ENCODE assay signal across 19 mouse cellular contexts in the genomic region with DNA sequence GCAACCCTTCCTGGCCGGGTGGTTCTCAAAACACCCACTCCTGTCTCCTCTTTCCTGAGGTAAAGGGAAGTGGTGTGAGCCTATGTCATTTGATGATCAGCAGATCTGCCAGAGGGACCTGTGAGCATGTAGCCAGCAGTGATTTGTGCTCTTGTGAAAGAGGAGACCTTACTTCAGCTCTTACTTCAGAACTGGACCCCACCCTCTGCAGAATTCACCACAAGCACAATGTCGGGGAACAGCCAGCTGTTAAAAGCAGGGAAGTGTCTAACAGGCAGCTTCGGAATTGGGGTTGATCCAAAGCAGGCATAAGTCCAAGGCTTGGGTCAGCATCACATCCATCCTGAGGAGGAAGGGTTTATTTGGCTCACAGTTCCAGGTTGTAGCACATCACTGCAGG. TPM values are rescaled to one million over a fixed set of nuclear protein-coding genes. Genes with fewer than 3 reads are reported as not detected.
DNase-seq lines count a peak whose midpoint lies in the region; ATAC-seq and TF ChIP-seq lines count a peak whose summit lies in the region.
"Had no signal": no experiment of that assay in that cellular context is flagged by ENCODE, and none has a peak within 500 bp of the region (broad histone marks: within the 10 kb centered on the region; RNA-seq: fewer than 3 reads in every experiment).

No protein-coding gene starts in this region.

- TF ChIP-seq EP300 in heart, adult 2 months (IDR thresholded peaks at IDR 0.05; ENCODE audit: insufficient read depth, low read depth, low read length) = no peak

- intact Hi-C loops in heart, adult 2 months (cut with DNase I) = no loop called here

- no peaks in the 10 kb centered on the region for H3K27me3 ChIP-seq in heart, adult 2 months (ENCODE audit: control insufficient read depth, insufficient read depth, low read length)
- no peaks in the 10 kb centered on the region for H3K27me3 ChIP-seq in heart, embryonic 10.5 days (ENCODE audit: insufficient read depth, poor library complexity, severe bottlenecking)
- no peaks in the 10 kb centered on the region for H3K27me3 ChIP-seq in hindbrain, embryonic 16.5 days (replicated peaks; ENCODE audit: control insufficient read depth, insufficient read depth, low read length)
- H3K27me3 ChIP-seq: hindbrain, embryonic 15.5 days; lung, embryonic 15.5 days; stomach, embryonic 15.5 days had no signal

- peaks cover 7% of the 10 kb centered on the region; the same call in 1 of the 2 replicates for H3K9me3 ChIP-seq in heart, embryonic 10.5 days
- no peaks in the 10 kb centered on the region for H3K9me3 ChIP-seq in hindbrain, embryonic 16.5 days (ENCODE audit: control insufficient read depth, low read length)
- H3K9me3 ChIP-seq: hindbrain, embryonic 15.5 days; lung, embryonic 15.5 days; stomach, embryonic 15.5 days had no signal

- peak; percentile 28 to 34 for DNase-seq in heart, adult 2 months
- no peak for DNase-seq in heart, embryonic 10.5 days (ENCODE audit: low spot score)
- DNase-seq in lung, postnatal 14 days = peak; percentile 28
- no peak for DNase-seq in layer of hippocampus, postnatal 25 days (ENCODE audit: extremely low spot score in 1 of 2, low spot score in 1 of 2)
- DNase-seq in layer of hippocampus, adult 9-11 months = no peak
- DNase-seq: cerebellum, postnatal 25 days; layer of hippocampus, postnatal 36 days; midbrain, embryonic 14.5 days; thymus, postnatal 25 days had no signal

- no peak overlapping the region for H3K4me2 ChIP-seq in hindbrain, embryonic 16.5 days (ENCODE audit: low read length)
- H3K4me2 ChIP-seq: hindbrain, embryonic 15.5 days; limb, embryonic 13.5 days; lung, embryonic 15.5 days; stomach, embryonic 15.5 days had no signal

- 15% methylated on average over 3 of the region's 3 CpGs for WGBS in heart, adult 2 months
- WGBS in heart, embryonic 10.5 days = 70% methylated on average over 3 of the region's 3 CpGs
- WGBS in hindbrain, embryonic 16.5 days = 71% methylated on average over 3 of the region's 3 CpGs

- ATAC-seq in common myeloid progenitor, adult 5-6 weeks (replicated peaks; ENCODE audit: low read depth, poor library complexity, severe bottlenecking) = 0 out of 2 replicates have a peak, but pooled peaks have one; percentile 32
- peak; percentile 86 for ATAC-seq in granulocyte monocyte progenitor cell, adult 5-6 weeks (replicated peaks; ENCODE audit: poor library complexity, severe bottlenecking)
- no peak for ATAC-seq in hindbrain, embryonic 16.5 days
- ATAC-seq: activated CD4-positive, CD25-positive, alpha-beta regulatory T cell, adult 4 months; forebrain, embryonic 16.5 days had no signal

- H3K9ac ChIP-seq in heart, adult 2 months (ENCODE audit: low read depth, low read length) = no peak overlapping the region
- H3K9ac ChIP-seq in hindbrain, embryonic 16.5 days (ENCODE audit: low read depth, low read length) = no peak overlapping the region
- H3K9ac ChIP-seq: hindbrain, embryonic 15.5 days; limb, embryonic 13.5 days; lung, embryonic 15.5 days; stomach, embryonic 15.5 days had no signal

- H3K79me2 ChIP-seq in heart, adult 2 months (replicated peaks; ENCODE audit: control insufficient read depth, insufficient read depth, low read length) = no peaks in the 10 kb centered on the region

- no peaks in the 10 kb centered on the region for H3K36me3 ChIP-seq in heart, adult 2 months (ENCODE audit: control insufficient read depth, insufficient read depth, low read length)
- no peaks in the 10 kb centered on the region for H3K36me3 ChIP-seq in heart, embryonic 10.5 days
- H3K36me3 ChIP-seq in hindbrain, embryonic 16.5 days (ENCODE audit: control insufficient read depth, insufficient read depth, low read length) = no peaks in the 10 kb centered on the region
- H3K36me3 ChIP-seq: hindbrain, embryonic 15.5 days; limb, embryonic 13.5 days; lung, embryonic 15.5 days; stomach, embryonic 15.5 days had no signal

- H3K4me1 ChIP-seq in heart, adult 2 months (ENCODE audit: control insufficient read depth, insufficient read depth, low read length) = peaks cover 7% of the 10 kb centered on the region
- H3K4me1 ChIP-seq in heart, embryonic 10.5 days = peaks cover 6% of the 10 kb centered on the region
- H3K4me1 ChIP-seq in hindbrain, embryonic 16.5 days (ENCODE audit: control insufficient read depth, insufficient read depth, low read depth, low read length) = no peaks in the 10 kb centered on the region
- H3K4me1 ChIP-seq: hindbrain, embryonic 15.5 days; limb, embryonic 13.5 days; lung, embryonic 15.5 days; stomach, embryonic 15.5 days had no signal

- no peak for TF ChIP-seq POLR2A in heart, adult 2 months (IDR thresholded peaks at IDR 0.05; ENCODE audit: insufficient read depth, low read depth, low read length)

- no peak overlapping the region for H3K27ac ChIP-seq in heart, adult 2 months
- no peak overlapping the region for H3K27ac ChIP-seq in heart, embryonic 10.5 days
- H3K27ac ChIP-seq in hindbrain, embryonic 16.5 days (ENCODE audit: low read depth, low read length) = no peak overlapping the region
- H3K27ac ChIP-seq: hindbrain, embryonic 15.5 days; kidney, postnatal 0 days; limb, embryonic 13.5 days; lung, embryonic 15.5 days; stomach, embryonic 15.5 days had no signal

- no peak overlapping the region for H3K4me3 ChIP-seq in heart, adult 2 months
- no peak overlapping the region for H3K4me3 ChIP-seq in heart, embryonic 10.5 days
- no peak overlapping the region for H3K4me3 ChIP-seq in hindbrain, embryonic 16.5 days (ENCODE audit: low read length)
- H3K4me3 ChIP-seq: hindbrain, embryonic 15.5 days; limb, embryonic 13.5 days; lung, embryonic 15.5 days; stomach, embryonic 15.5 days had no signal

- no peak for TF ChIP-seq CTCF in heart, adult 2 months (IDR thresholded peaks at IDR 0.05)

RNA-seq across cellular contexts. Expression of gene Flvcr2, which starts 25.0 kb away (rescaled TPM):
- 1 to 10 TPM; 2.0 to 2.1 TPM for total RNA-seq in heart, adult 2 months (2021)
- polyA plus RNA-seq in heart, adult 2 months (2012; rRNA removed) = 3.4 and 6.5 TPM in 2 replicates
- 4.9 and 7.8 TPM in 2 replicates for polyA plus RNA-seq in heart, embryonic 10.5 days (2016; fragmentation: Nextera tagmentation; extraction: Ambion mirVana)
- 0.41 TPM in 1 of 2 replicates, not detected in the other for total RNA-seq in common myeloid progenitor, adult 5-6 weeks (2017)
- total RNA-seq in granulocyte monocyte progenitor cell, adult 5-6 weeks (2014; fragmentation: Nextera tagmentation) = not detected in 2 replicates
- total RNA-seq in granulocyte monocyte progenitor cell, adult 5-6 weeks (2017) = not detected in 2 replicates
- 1 to 10 TPM; 2.5 to 3.0 TPM for total RNA-seq in layer of hippocampus, postnatal 25 days (2021)
- 6.3 and 6.9 TPM in 2 replicates for polyA plus RNA-seq in hindbrain, embryonic 16.5 days (2015; fragmentation: Nextera tagmentation; extraction: Ambion mirVana)

RNA-seq across cellular contexts. Expression of gene Erg28, which starts 53.0 kb away (rescaled TPM):
- 1 to 10 TPM; 6.2 to 6.8 TPM for total RNA-seq in heart, adult 2 months (2021)
- 9.3 and 12.4 TPM in 2 replicates for polyA plus RNA-seq in heart, adult 2 months (2012; rRNA removed)
- polyA plus RNA-seq in heart, embryonic 10.5 days (2016; fragmentation: Nextera tagmentation; extraction: Ambion mirVana) = 109 and 114 TPM in 2 replicates
- 83.4 and 106 TPM in 2 replicates for total RNA-seq in common myeloid progenitor, adult 5-6 weeks (2017)
- total RNA-seq in granulocyte monocyte progenitor cell, adult 5-6 weeks (2014; fragmentation: Nextera tagmentation) = 64.0 and 79.4 TPM in 2 replicates
- total RNA-seq in granulocyte monocyte progenitor cell, adult 5-6 weeks (2017) = 82.2 and 90.4 TPM in 2 replicates
- 10 to 100 TPM; 60.5 to 63.5 TPM for total RNA-seq in layer of hippocampus, postnatal 25 days (2021)
- polyA plus RNA-seq in hindbrain, embryonic 16.5 days (2015; fragmentation: Nextera tagmentation; extraction: Ambion mirVana) = 109 and 114 TPM in 2 replicates

RNA-seq across cellular contexts. Expression of gene Ttll5, which starts 53.1 kb away (rescaled TPM):
- 10 to 100 TPM; 11.4 to 14.2 TPM for total RNA-seq in heart, adult 2 months (2021)
- polyA plus RNA-seq in heart, adult 2 months (2012; rRNA removed) = 10.1 and 10.5 TPM in 2 replicates
- 14.9 and 18.1 TPM in 2 replicates for polyA plus RNA-seq in heart, embryonic 10.5 days (2016; fragmentation: Nextera tagmentation; extraction: Ambion mirVana)
- total RNA-seq in common myeloid progenitor, adult 5-6 weeks (2017) = 23.3 and 27.6 TPM in 2 replicates
- 25.0 and 36.1 TPM in 2 replicates for total RNA-seq in granulocyte monocyte progenitor cell, adult 5-6 weeks (2014; fragmentation: Nextera tagmentation)
- total RNA-seq in granulocyte monocyte progenitor cell, adult 5-6 weeks (2017) = 22.9 and 26.9 TPM in 2 replicates
- total RNA-seq in layer of hippocampus, postnatal 25 days (2021) = 10 to 100 TPM; 40.1 to 44.2 TPM
- 11.0 and 12.6 TPM in 2 replicates for polyA plus RNA-seq in hindbrain, embryonic 16.5 days (2015; fragmentation: Nextera tagmentation; extraction: Ambion mirVana)

Comparison
In these comparisons a context has a peak if more than half of its experiments do, and no peak if none do; other contexts are left out.
1. DNase-seq: peak in heart, adult 2 months (2 of 2) and lung, postnatal 14 days (single experiment); none in heart, embryonic 10.5 days (single experiment), layer of hippocampus, postnatal 25 days (0 of 2) and layer of hippocampus, adult 9-11 months (single experiment).
2. RNA of gene Erg28, which starts 53.0 kb away (total RNA-seq): 83.4 to 106 TPM in common myeloid progenitor, adult 5-6 weeks, 64.0 to 90.4 TPM in granulocyte monocyte progenitor cell, adult 5-6 weeks and 60.5 to 63.5 TPM in layer of hippocampus, postnatal 25 days; 6.2 to 6.8 TPM in heart, adult 2 months; every median in the first group is over 4 times any median in the second.